Mouse (Mus musculus): Measurements from ENCODE around the gene Dydc2.

Dydc2 gene

DNA sequence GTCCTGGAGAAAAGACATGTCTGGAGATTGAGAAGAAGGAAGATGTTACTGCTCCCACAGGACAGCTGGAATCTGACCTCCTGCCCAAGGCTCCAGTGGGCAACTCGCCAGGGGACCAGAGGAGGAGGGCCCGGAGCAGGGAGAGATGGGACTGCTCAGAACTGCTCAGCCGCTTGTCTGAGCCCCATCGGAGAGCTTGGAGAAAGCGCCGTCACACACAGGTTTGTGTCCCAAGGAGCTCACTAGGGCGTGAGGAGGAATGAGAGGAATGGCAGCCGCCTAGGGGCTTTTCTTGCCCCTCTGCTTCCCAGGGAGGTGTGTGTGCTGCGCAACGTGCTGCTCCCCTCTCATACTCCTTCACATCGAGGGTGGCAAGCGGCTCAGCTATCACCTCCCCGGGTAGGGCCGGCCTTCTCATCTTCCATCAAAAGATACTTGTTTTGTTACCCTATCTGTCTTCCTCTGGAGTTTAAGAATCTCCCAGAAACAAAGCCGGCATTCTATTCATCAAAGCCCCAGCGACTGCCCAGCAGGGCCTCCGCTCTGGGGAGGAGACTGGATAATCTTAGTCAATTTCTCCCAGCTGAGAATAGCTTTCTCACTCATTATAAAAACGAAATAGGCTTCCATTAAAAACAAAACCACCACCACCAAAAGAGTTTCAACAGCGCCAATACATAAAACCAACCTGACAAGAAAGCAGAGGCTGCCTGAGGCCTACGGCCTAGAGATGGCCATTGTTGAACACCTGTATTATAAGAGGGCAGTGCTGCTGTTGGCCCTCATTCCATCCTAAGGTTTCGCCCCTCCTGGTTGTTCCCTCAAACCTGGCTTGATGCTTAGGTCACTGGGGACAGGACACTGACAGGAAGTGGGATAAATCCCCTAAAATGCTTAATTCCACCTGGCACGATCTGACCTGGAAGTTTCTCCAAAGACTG lies 64.5 kb downstream of the Dydc2 start:
- no peaks in the 10 kb centered on the region for H3K9me3 ChIP-seq (ENCODE audit: low read length)
- H3K4me3 ChIP-seq (replicated peaks; ENCODE audit: low read length) = no peak overlapping the region
- H3K27me3 ChIP-seq (ENCODE audit: insufficient read depth, low read length) = peaks cover 48% of the 10 kb centered on the region
- H3K4me1 ChIP-seq (replicated peaks; ENCODE audit: low read depth, low read length) = peaks cover 10% of the 10 kb centered on the region
- H3K36me3 ChIP-seq (ENCODE audit: insufficient read depth, low read length) = no peaks in the 10 kb centered on the region
- TF ChIP-seq NANOG (IDR thresholded peaks at IDR 0.05; ENCODE audit: borderline replicate concordance, low read length) (no peak), POU5F1 (IDR thresholded peaks at IDR 0.05; ENCODE audit: borderline replicate concordance, low read length) (no peak), CTCF (conservative IDR thresholded peaks at IDR 0.05; ENCODE audit: low read length) (no peak)

DNA sequence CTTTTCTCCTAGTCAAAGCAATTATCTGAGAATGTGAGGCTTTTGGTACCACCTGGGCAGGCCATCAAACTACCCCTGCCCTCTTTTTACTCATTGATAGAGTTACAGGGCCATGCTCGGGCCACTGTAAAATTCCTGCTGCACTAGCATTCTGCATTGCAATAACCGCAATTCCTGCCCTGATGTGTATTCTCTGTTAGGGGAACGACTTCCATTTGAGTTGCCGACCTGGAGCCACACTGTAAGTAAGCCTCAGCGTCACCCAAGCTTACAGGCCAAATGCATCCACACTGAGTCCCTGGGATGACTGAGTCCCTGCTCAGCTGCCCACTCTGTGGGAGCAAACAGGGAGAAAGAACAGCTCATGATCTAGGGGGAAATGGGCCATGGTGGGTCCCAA lies 67.4 kb downstream of the Dydc2 start:
- H3K4me1 ChIP-seq (replicated peaks; ENCODE audit: low read depth, low read length) = peaks cover 10% of the 10 kb centered on the region
- no peak overlapping the region for H3K4me3 ChIP-seq (replicated peaks; ENCODE audit: low read length)
- peaks cover 32% of the 10 kb centered on the region for H3K27me3 ChIP-seq (ENCODE audit: insufficient read depth, low read length)
- H3K9me3 ChIP-seq (ENCODE audit: low read length) = no peaks in the 10 kb centered on the region
- TF ChIP-seq POU5F1 (IDR thresholded peaks at IDR 0.05; ENCODE audit: borderline replicate concordance, low read length) (no peak), CTCF (conservative IDR thresholded peaks at IDR 0.05; ENCODE audit: low read length) (no peak), NANOG (IDR thresholded peaks at IDR 0.05; ENCODE audit: borderline replicate concordance, low read length) (no peak)
- no peaks in the 10 kb centered on the region for H3K36me3 ChIP-seq (ENCODE audit: insufficient read depth, low read length)

DNA sequence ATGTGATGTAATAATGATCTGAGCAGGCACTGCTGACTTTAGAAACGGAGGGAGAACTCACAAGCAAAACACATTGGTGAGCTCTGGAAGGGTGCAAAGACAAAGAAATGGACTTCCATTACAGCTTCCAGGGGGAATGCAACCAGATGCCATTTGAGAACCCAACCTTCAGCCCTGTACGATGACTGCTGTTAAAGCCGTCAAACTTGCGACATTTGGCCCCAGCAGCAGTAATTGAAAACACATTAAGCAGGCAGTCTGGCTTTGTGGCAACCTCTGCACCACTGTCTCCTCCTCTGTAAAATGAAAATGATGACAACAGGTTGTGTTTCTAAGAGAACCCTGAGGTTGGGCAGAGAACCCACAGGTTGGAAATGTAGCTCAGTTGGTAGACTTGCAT lies 68.2 kb downstream of the Dydc2 start:
- peaks cover 24% of the 10 kb centered on the region for H3K27me3 ChIP-seq (ENCODE audit: insufficient read depth, low read length)
- TF ChIP-seq CTCF (conservative IDR thresholded peaks at IDR 0.05; ENCODE audit: low read length) (no peak), NANOG (IDR thresholded peaks at IDR 0.05; ENCODE audit: borderline replicate concordance, low read length) (no peak), POU5F1 (IDR thresholded peaks at IDR 0.05; ENCODE audit: borderline replicate concordance, low read length) (no peak)
- H3K4me3 ChIP-seq (replicated peaks; ENCODE audit: low read length) = no peak overlapping the region
- peaks cover 13% of the 10 kb centered on the region for H3K4me1 ChIP-seq (replicated peaks; ENCODE audit: low read depth, low read length)
- H3K36me3 ChIP-seq (ENCODE audit: insufficient read depth, low read length) = no peaks in the 10 kb centered on the region
- H3K9me3 ChIP-seq (ENCODE audit: low read length) = no peaks in the 10 kb centered on the region

DNA sequence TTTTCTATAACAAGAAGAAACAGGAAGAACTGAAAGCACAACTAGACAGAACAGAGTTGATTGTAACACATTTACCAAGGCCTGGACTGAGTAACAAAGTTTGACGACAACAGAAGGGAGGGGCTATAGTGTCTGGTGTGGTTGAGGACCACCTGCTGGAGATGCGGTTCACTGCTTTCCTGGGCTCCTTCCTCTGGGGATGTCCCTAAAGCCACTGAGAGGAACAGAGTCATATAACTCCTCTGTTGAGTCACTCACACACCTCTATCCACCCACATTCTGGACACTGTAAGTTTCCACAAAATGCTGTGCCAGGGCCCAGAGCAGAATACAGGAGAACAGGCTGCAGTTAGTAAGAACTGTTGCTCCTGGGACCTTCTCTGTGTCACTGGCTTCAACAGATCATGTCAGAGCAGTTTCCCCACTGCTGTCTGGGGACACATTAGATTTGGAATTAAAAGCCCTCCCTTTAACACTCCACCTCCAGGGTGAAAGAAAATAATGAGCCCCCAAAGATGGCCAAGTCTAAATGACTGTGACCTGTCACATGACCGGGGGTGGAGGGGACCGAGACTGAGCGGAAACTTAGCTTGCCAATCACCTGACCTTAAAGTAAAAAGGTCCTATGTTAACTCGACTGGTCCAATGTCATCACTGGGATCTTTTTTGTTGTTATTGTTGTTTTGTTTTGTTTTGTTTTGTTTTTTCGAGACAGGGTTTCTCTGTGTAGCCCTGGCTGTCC lies 68.9 kb downstream of the Dydc2 start:
- Histone ChIP-seq H3K4me3 (replicated peaks; ENCODE audit: low read length) (no peak overlapping the region), H3K27me3 (ENCODE audit: insufficient read depth, low read length) (peaks cover 20% of the 10 kb centered on the region), H3K9me3 (ENCODE audit: low read length) (no peaks in the 10 kb centered on the region), H3K36me3 (ENCODE audit: insufficient read depth, low read length) (no peaks in the 10 kb centered on the region), H3K4me1 (replicated peaks; ENCODE audit: low read depth, low read length) (peaks cover 13% of the 10 kb centered on the region)
- TF ChIP-seq POU5F1 (IDR thresholded peaks at IDR 0.05; ENCODE audit: borderline replicate concordance, low read length) = no peak
- TF ChIP-seq CTCF (conservative IDR thresholded peaks at IDR 0.05; ENCODE audit: low read length) = no peak
- TF ChIP-seq NANOG (IDR thresholded peaks at IDR 0.05; ENCODE audit: borderline replicate concordance, low read length) = no peak
